Mouse (Mus musculus): ENCODE data around the gene Unc93b1. TPM values are rescaled to one million over a fixed set of nuclear protein-coding genes. Genes with fewer than 3 reads are reported as not detected.

Unc93b1 gene
- polyA plus RNA-seq, 1 experiment = 174 TPM

GRCm38 (mm10) chr19:3910206-3910605, 24.8 kb upstream of the Unc93b1 start:
- Histone ChIP-seq H3K4me3 (ENCODE audit: control insufficient read depth, insufficient read depth, low read length) (no peak overlapping the region), H3K4me1 (replicated peaks; ENCODE audit: control insufficient read depth, insufficient read depth, low read length) (peaks cover 41% of the 10 kb centered on the region), H3K27me3 (ENCODE audit: control insufficient read depth, insufficient read depth, low read length) (no peaks in the 10 kb centered on the region), H3K36me3 (ENCODE audit: control insufficient read depth, insufficient read depth, low read length) (no peaks in the 10 kb centered on the region; the same call in 1 of the 2 replicates), H3K27ac (ENCODE audit: control insufficient read depth, insufficient read depth, low read length) (no peak overlapping the region)
- no peak for DNase-seq
- 94% methylated on average over 5 of the region's 5 CpGs for WGBS
- TF ChIP-seq CTCF (IDR thresholded peaks at IDR 0.05; ENCODE audit: borderline replicate concordance, control insufficient read depth, extremely low read depth, insufficient read depth, low read length, poor library complexity) (no peak), POLR2A (IDR thresholded peaks at IDR 0.05; ENCODE audit: control insufficient read depth, extremely low read depth, insufficient read depth, low read length, poor library complexity) (no peak)

- no peaks in the 10 kb centered on the region; the same call in 1 of the 2 replicates for H3K36me3 ChIP-seq (ENCODE audit: control insufficient read depth, insufficient read depth, low read length)
- no peaks in the 10 kb centered on the region for H3K27me3 ChIP-seq (ENCODE audit: control insufficient read depth, insufficient read depth, low read length)
- H3K4me1 ChIP-seq (replicated peaks; ENCODE audit: control insufficient read depth, insufficient read depth, low read length) = peaks cover 20% of the 10 kb centered on the region
- H3K4me3 ChIP-seq (ENCODE audit: control insufficient read depth, insufficient read depth, low read length) = peak within 1 kb of the TSS; percentile 79
- H3K27ac ChIP-seq (ENCODE audit: control insufficient read depth, insufficient read depth, low read length) = peak within 1 kb of the TSS; percentile 65
- WGBS = 1% methylated on average over 43 of the region's 43 CpGs
- peak; percentile 44; the same call in 1 of the 2 replicates for TF ChIP-seq CTCF (IDR thresholded peaks at IDR 0.05; ENCODE audit: borderline replicate concordance, control insufficient read depth, extremely low read depth, insufficient read depth, low read length, poor library complexity)
- peak; percentile 74 for TF ChIP-seq POLR2A (IDR thresholded peaks at IDR 0.05; ENCODE audit: control insufficient read depth, extremely low read depth, insufficient read depth, low read length, poor library complexity)
- DNase-seq = peak; percentile 93
Measured at GRCm38 (mm10) chr19:3912337-3913204, 22.4 kb upstream of the Unc93b1 start, which contains the start of gene Ndufs8. Ndufs8 (minus strand) TSS chr19:3912774.

- H3K36me3 ChIP-seq (ENCODE audit: control insufficient read depth, insufficient read depth, low read length) = no peaks in the 10 kb centered on the region; the same call in 1 of the 2 replicates
- WGBS = 81% methylated on average over 8 of the region's 8 CpGs
- H3K27me3 ChIP-seq (ENCODE audit: control insufficient read depth, insufficient read depth, low read length) = no peaks in the 10 kb centered on the region
- TF ChIP-seq CTCF (IDR thresholded peaks at IDR 0.05; ENCODE audit: borderline replicate concordance, control insufficient read depth, extremely low read depth, insufficient read depth, low read length, poor library complexity) (no peak), POLR2A (IDR thresholded peaks at IDR 0.05; ENCODE audit: control insufficient read depth, extremely low read depth, insufficient read depth, low read length, poor library complexity) (no peak)
- no peak for DNase-seq
- H3K4me1 ChIP-seq (replicated peaks; ENCODE audit: control insufficient read depth, insufficient read depth, low read length) = peaks cover 17% of the 10 kb centered on the region
- H3K4me3 ChIP-seq (ENCODE audit: control insufficient read depth, insufficient read depth, low read length) = 0 out of 2 replicates have a peak overlapping the region, but pooled peaks have one; percentile 3
- H3K27ac ChIP-seq (ENCODE audit: control insufficient read depth, insufficient read depth, low read length) = no peak overlapping the region; the same call in 1 of the 2 replicates
Measured at GRCm38 (mm10) chr19:3913692-3914091, 21.3 kb upstream of the Unc93b1 start.

DNA sequence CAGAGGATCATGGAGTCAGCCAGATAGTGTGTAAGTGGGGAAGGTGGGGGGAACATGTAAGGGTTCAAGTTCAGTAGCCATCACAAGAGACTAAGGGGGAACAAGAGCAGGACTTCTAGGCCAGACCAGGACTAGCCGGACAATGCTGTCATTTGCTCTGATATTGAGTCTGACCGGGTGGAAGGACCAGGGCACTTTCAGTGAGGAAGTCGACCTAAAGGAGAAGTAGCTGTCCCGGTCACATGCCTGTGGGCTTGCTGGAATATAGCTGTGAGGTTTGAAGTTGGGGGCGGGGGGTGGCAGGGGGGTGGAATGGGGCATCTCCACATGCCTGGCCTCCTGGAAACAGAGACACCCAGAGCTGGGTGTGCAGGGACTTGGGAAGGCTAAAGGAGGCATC, 20.5 kb upstream of the Unc93b1 start:
- H3K27me3 ChIP-seq (ENCODE audit: control insufficient read depth, insufficient read depth, low read length) = no peaks in the 10 kb centered on the region
- TF ChIP-seq POLR2A (IDR thresholded peaks at IDR 0.05; ENCODE audit: control insufficient read depth, extremely low read depth, insufficient read depth, low read length, poor library complexity) (no peak), CTCF (IDR thresholded peaks at IDR 0.05; ENCODE audit: borderline replicate concordance, control insufficient read depth, extremely low read depth, insufficient read depth, low read length, poor library complexity) (no peak)
- DNase-seq = no peak
- no peaks in the 10 kb centered on the region for H3K36me3 ChIP-seq (ENCODE audit: control insufficient read depth, insufficient read depth, low read length)
- no peak overlapping the region for H3K27ac ChIP-seq (ENCODE audit: control insufficient read depth, insufficient read depth, low read length)
- no peak overlapping the region for H3K4me3 ChIP-seq (ENCODE audit: control insufficient read depth, insufficient read depth, low read length)
- H3K4me1 ChIP-seq (replicated peaks; ENCODE audit: control insufficient read depth, insufficient read depth, low read length) = peaks cover 17% of the 10 kb centered on the region
- 65% methylated on average over 5 of the region's 5 CpGs for WGBS

DNA sequence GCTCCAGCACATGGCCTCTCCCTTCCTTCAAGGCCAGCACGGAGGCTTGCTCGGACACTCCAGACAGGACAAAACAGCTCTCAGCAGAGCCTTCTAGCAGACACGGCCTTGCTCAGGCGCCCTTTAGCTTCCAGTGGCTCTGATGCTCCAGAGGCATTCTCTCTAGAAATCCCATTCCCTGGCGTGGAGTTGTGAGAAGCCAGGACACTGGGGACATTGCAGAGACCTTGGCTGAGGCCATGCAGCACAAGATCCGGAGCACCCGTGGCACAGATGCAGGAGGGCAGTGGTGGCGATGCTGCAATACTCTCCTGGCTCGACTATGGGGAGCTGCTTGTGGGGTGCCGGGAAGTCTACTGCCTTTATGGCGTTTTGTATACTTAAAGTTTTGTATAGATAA, 18.3 kb upstream of the Unc93b1 start:
- no peak for DNase-seq
- no peak for TF ChIP-seq POLR2A (IDR thresholded peaks at IDR 0.05; ENCODE audit: control insufficient read depth, extremely low read depth, insufficient read depth, low read length, poor library complexity)
- WGBS = 94% methylated on average over 11 of the region's 11 CpGs
- no peak overlapping the region for H3K4me3 ChIP-seq (ENCODE audit: control insufficient read depth, insufficient read depth, low read length)
- no peaks in the 10 kb centered on the region for H3K36me3 ChIP-seq (ENCODE audit: control insufficient read depth, insufficient read depth, low read length)
- no peaks in the 10 kb centered on the region for H3K27me3 ChIP-seq (ENCODE audit: control insufficient read depth, insufficient read depth, low read length)
- no peak overlapping the region for H3K27ac ChIP-seq (ENCODE audit: control insufficient read depth, insufficient read depth, low read length)
- peaks cover 13% of the 10 kb centered on the region for H3K4me1 ChIP-seq (replicated peaks; ENCODE audit: control insufficient read depth, insufficient read depth, low read length)

- H3K4me3 ChIP-seq (ENCODE audit: control insufficient read depth, insufficient read depth, low read length) = no peak overlapping the region
- no peaks in the 10 kb centered on the region for H3K27me3 ChIP-seq (ENCODE audit: control insufficient read depth, insufficient read depth, low read length)
- no peaks in the 10 kb centered on the region for H3K36me3 ChIP-seq (ENCODE audit: control insufficient read depth, insufficient read depth, low read length)
- peaks cover 20% of the 10 kb centered on the region for H3K4me1 ChIP-seq (replicated peaks; ENCODE audit: control insufficient read depth, insufficient read depth, low read length)
- H3K27ac ChIP-seq (ENCODE audit: control insufficient read depth, insufficient read depth, low read length) = no peak overlapping the region
- no peak for DNase-seq
- no peak for TF ChIP-seq POLR2A (IDR thresholded peaks at IDR 0.05; ENCODE audit: control insufficient read depth, extremely low read depth, insufficient read depth, low read length, poor library complexity)
- no peak for TF ChIP-seq CTCF (IDR thresholded peaks at IDR 0.05; ENCODE audit: borderline replicate concordance, control insufficient read depth, extremely low read depth, insufficient read depth, low read length, poor library complexity)
Measured at GRCm38 (mm10) chr19:3919928-3920327, 15.1 kb upstream of the Unc93b1 start.
